Mouse (Mus musculus): ENCODE results near the gene Myo15.

DNA sequence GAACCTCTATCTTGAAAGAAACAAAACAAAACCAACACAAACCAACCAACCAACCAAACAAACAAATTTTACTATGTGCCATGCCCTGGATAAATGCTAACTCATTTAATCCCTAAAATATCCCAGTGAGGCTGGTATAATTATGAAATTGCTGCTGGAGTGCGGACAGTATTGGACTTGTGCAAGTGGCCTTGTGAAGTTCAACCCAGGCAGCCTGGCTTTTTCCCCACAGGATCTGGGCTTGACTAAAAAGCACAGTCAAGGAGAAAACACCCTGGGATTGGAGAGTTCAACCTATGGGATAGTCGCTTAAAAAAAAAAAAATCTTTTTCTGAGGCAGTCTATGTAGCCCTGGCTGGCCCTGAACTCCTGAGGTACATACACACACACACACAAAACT lies 66.5 kb downstream of the Myo15 start:
- TF ChIP-seq CTCF (IDR thresholded peaks at IDR 0.05 in 2 of 3, conservative IDR thresholded peaks at IDR 0.05 in 1 of 3; ENCODE audit: control insufficient read depth in 1 of 3, insufficient read depth in 1 of 3, low read depth in 2 of 3, low read length in 3 of 3, poor library complexity in 1 of 3, severe bottlenecking in 1 of 3) (no peak), ZMIZ1 (IDR thresholded peaks at IDR 0.05; ENCODE audit: low read depth, low read length) (no peak), POLR2A (IDR thresholded peaks at IDR 0.05; ENCODE audit: control insufficient read depth in 1 of 2, insufficient read depth in 1 of 2, low read depth in 1 of 2, low read length in 2 of 2, poor library complexity in 1 of 2) (no peak), MAFK (IDR thresholded peaks at IDR 0.05; ENCODE audit: borderline replicate concordance, low read depth, low read length) (no peak), KAT2A (conservative IDR thresholded peaks at IDR 0.05; ENCODE audit: low read depth, low read length) (no peak), HCFC1 (IDR thresholded peaks at IDR 0.05; ENCODE audit: low read depth, low read length) (no peak)
